Mouse (Mus musculus): Measurements from ENCODE around the gene Rptor. TPM values are rescaled to one million over a fixed set of nuclear protein-coding genes. Genes with fewer than 3 reads are reported as not detected.

The Rptor gene
- polyA plus RNA-seq, 1 experiment from 2014 or later: 11.3 TPM

- no peaks in the 10 kb centered on the region for H3K36me3 ChIP-seq (ENCODE audit: control insufficient read depth, insufficient read depth)
- no peaks in the 10 kb centered on the region for H3K9me3 ChIP-seq (ENCODE audit: control insufficient read depth, low read length)
- ATAC-seq: peak; percentile 82
- no peaks in the 10 kb centered on the region for H3K27me3 ChIP-seq (replicated peaks; ENCODE audit: control insufficient read depth, insufficient read depth, low read length)
- WGBS: 31% methylated on average over 5 of the region's 5 CpGs
- H3K4me1 ChIP-seq (replicated peaks; ENCODE audit: control insufficient read depth, insufficient read depth, low read length): peaks cover 6% of the 10 kb centered on the region; the same call in 1 of the 2 replicates
- no peak overlapping the region for H3K9ac ChIP-seq (replicated peaks; ENCODE audit: low read depth, low read length)
- H3K27ac ChIP-seq (ENCODE audit: low read length): no peak overlapping the region
- H3K4me2 ChIP-seq (ENCODE audit: low read length): no peak overlapping the region
- H3K4me3 ChIP-seq (replicated peaks; ENCODE audit: low read length): no peak overlapping the region
Observed at GRCm38 (mm10) chr11:119904621-119905286, 302.0 kb downstream of the Rptor start.

DNA sequence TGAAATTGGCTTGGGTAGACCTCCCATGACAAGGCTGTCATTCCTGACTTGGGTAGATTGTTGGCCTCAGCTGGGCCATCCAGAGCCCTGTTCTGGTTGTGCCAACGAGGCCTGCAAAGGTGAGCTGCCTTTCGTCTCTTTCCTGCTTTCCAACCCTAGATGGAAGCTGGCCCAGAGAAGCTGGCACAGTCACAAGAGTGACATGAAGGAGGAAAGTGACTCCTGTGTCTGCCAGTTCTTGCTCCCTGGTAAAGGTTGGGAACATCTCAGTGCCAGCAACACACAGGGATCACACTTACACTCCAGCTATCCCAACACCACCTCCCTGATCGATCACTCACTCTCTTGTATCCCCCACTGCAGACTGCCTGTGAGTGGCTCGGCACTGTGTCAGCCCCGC, 303.1 kb downstream of the Rptor start:
- H3K4me3 ChIP-seq (replicated peaks; ENCODE audit: low read length): no peak overlapping the region
- no peak overlapping the region for H3K4me2 ChIP-seq (ENCODE audit: low read length)
- no peaks in the 10 kb centered on the region for H3K27me3 ChIP-seq (replicated peaks; ENCODE audit: control insufficient read depth, insufficient read depth, low read length)
- H3K9me3 ChIP-seq (ENCODE audit: control insufficient read depth, low read length): no peaks in the 10 kb centered on the region
- no peak overlapping the region for H3K27ac ChIP-seq (ENCODE audit: low read length)
- peaks cover 6% of the 10 kb centered on the region; the same call in 1 of the 2 replicates for H3K4me1 ChIP-seq (replicated peaks; ENCODE audit: control insufficient read depth, insufficient read depth, low read length)
- WGBS: 75% methylated on average over 5 of the region's 5 CpGs
- no peak for ATAC-seq
- no peaks in the 10 kb centered on the region for H3K36me3 ChIP-seq (ENCODE audit: control insufficient read depth, insufficient read depth)
- no peak overlapping the region for H3K9ac ChIP-seq (replicated peaks; ENCODE audit: low read depth, low read length)

DNA sequence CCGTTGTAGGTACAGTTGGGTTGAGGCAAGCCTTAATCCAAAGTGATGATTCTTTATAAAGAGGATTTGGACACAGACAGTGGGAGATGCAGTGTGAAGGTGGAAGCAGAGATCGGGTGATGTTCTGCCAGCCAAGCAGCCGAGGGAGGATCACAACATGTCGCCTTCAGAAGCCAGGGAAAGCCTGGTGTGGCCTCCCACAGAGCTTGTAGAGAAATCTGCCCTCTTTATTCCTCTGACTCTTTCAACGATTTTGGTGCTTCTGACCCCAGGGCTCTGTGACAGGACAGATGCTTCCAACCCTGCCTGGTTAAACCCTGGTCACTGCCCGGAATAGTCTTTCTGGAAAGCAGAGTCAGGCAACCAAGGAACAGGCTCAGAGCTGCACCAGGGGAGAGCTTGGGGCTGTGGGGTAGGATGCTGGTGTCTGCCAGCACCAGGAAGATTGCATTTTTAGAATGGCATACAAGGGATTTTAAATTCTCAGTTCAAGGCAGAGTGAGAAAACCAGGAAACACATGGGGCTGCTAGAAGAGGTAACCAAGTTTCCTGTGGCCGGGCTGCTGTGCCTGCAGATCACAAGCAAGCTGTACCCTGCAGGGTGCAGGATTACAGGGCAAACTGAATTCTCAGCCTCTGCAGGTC, 304.4 kb downstream of the Rptor start:
- H3K9ac ChIP-seq (replicated peaks; ENCODE audit: low read depth, low read length): no peak overlapping the region
- H3K4me2 ChIP-seq (ENCODE audit: low read length): no peak overlapping the region
- H3K27me3 ChIP-seq (replicated peaks; ENCODE audit: control insufficient read depth, insufficient read depth, low read length): no peaks in the 10 kb centered on the region
- H3K9me3 ChIP-seq (ENCODE audit: control insufficient read depth, low read length): no peaks in the 10 kb centered on the region
- ATAC-seq: no peak
- no peak overlapping the region for H3K4me3 ChIP-seq (replicated peaks; ENCODE audit: low read length)
- WGBS: 28% methylated on average over 7 of the region's 7 CpGs
- H3K4me1 ChIP-seq (replicated peaks; ENCODE audit: control insufficient read depth, insufficient read depth, low read length): peaks cover 6% of the 10 kb centered on the region; the same call in 1 of the 2 replicates
- no peaks in the 10 kb centered on the region for H3K36me3 ChIP-seq (ENCODE audit: control insufficient read depth, insufficient read depth)
- H3K27ac ChIP-seq (ENCODE audit: low read length): no peak overlapping the region

- Histone ChIP-seq H3K36me3 (ENCODE audit: control insufficient read depth, insufficient read depth) (no peaks in the 10 kb centered on the region), H3K4me3 (replicated peaks; ENCODE audit: low read length) (no peak overlapping the region), H3K4me2 (ENCODE audit: low read length) (no peak overlapping the region), H3K4me1 (replicated peaks; ENCODE audit: control insufficient read depth, insufficient read depth, low read length) (peaks cover 8% of the 10 kb centered on the region), H3K27ac (ENCODE audit: low read length) (no peak overlapping the region), H3K27me3 (replicated peaks; ENCODE audit: control insufficient read depth, insufficient read depth, low read length) (no peaks in the 10 kb centered on the region), H3K9ac (replicated peaks; ENCODE audit: low read depth, low read length) (no peak overlapping the region), H3K9me3 (ENCODE audit: control insufficient read depth, low read length) (no peaks in the 10 kb centered on the region)
- 47% methylated on average over 7 of the region's 7 CpGs for WGBS
- ATAC-seq: no peak
Observed at GRCm38 (mm10) chr11:119907711-119908110, 305.0 kb downstream of the Rptor start.

DNA sequence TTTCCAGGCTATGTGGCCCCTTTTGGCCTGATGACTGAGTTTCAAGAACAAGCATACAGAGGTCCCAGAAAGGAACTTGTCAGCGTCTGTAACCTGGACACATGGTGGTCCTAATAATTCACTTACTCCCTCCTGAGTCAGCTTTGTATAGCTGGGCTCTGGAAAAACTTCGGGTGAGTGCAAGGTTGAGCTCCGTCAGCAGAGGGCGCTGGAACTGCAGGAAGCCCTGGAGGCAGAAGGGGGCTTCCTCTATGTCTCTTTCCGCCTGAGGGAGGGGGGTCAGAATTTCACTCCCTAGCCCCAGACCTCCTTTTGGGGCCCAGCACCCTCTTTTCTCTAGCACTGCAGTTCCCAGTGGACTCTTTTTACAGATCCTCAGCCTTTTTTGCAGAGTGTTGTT, 306.7 kb downstream of the Rptor start:
- Histone ChIP-seq H3K9me3 (ENCODE audit: control insufficient read depth, low read length) (no peaks in the 10 kb centered on the region), H3K4me1 (replicated peaks; ENCODE audit: control insufficient read depth, insufficient read depth, low read length) (peaks cover 19% of the 10 kb centered on the region), H3K27me3 (replicated peaks; ENCODE audit: control insufficient read depth, insufficient read depth, low read length) (no peaks in the 10 kb centered on the region), H3K9ac (replicated peaks; ENCODE audit: low read depth, low read length) (no peak overlapping the region), H3K4me2 (ENCODE audit: low read length) (no peak overlapping the region), H3K36me3 (ENCODE audit: control insufficient read depth, insufficient read depth) (no peaks in the 10 kb centered on the region), H3K4me3 (replicated peaks; ENCODE audit: low read length) (no peak overlapping the region), H3K27ac (ENCODE audit: low read length) (no peak overlapping the region)
- 0% methylated on average over 5 of the region's 5 CpGs for WGBS
- no peak for ATAC-seq

DNA sequence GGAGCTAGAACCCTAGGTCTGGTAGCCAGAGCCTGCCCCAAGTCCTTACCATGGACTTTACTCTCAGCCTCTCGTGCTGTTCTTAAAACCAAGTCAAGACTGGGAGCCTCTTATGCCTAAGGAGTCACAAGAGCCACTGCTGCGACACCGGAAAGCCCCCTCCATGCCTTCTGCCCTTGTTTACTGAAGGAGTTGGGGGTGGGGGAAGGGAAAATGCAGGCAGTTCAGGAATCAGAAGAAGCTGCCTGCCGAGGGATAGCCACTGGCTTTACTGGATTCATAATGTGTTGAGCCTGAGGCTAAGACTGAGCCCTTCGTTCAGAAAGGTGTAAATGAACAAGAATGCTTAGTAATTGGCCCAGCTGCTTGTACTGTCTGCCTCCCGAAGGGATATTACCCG, 310.1 kb downstream of the Rptor start:
- Histone ChIP-seq H3K27me3 (replicated peaks; ENCODE audit: control insufficient read depth, insufficient read depth, low read length) (no peaks in the 10 kb centered on the region), H3K9ac (replicated peaks; ENCODE audit: low read depth, low read length) (peak overlapping the region; percentile 93), H3K9me3 (ENCODE audit: control insufficient read depth, low read length) (no peaks in the 10 kb centered on the region), H3K4me3 (replicated peaks; ENCODE audit: low read length) (peak overlapping the region; percentile 95), H3K27ac (ENCODE audit: low read length) (peak overlapping the region; percentile 50; the same call in 1 of the 2 replicates), H3K36me3 (ENCODE audit: control insufficient read depth, insufficient read depth) (peaks cover 6% of the 10 kb centered on the region), H3K4me1 (replicated peaks; ENCODE audit: control insufficient read depth, insufficient read depth, low read length) (peaks cover 33% of the 10 kb centered on the region), H3K4me2 (ENCODE audit: low read length) (peak overlapping the region; percentile 91)
- 5% methylated on average over 7 of the region's 7 CpGs for WGBS
- ATAC-seq: no peak; the same call in 1 of the 2 replicates

DNA sequence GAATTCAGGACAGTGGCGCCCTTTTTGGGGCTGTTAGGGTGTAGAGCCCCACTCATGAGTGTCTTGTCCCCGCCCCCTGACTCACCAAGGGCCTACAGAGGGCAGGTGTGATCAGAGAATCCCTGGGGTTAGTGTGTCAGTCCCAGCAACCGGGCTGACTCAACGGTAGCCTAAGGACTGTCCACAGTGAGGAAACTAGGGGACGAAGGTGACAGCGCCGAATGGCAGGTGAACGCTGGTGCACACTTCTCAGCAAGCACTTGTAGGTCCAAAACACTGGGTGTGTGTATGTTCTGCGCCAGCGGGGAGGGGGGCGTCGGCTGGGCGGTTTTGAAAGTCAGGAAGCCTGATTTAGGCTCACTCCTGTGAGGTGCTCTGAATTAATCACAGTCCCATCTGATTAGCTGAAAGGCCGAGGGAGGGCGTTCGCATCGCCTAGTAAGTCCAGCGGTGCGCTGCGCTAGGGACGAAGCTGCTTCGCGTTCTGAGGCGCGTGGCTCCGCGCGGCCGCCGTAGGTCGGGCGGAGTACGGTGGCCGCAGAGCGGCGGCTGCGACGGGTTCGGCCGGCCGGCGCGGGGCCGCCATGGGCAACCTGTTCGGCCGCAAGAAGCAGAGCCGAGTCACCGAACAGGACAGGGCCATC, 310.7 kb downstream of the Rptor start, which contains the start of gene Chmp6:
Chmp6 (plus strand) TSS at position 151 of the 644 bp plus-strand sequence.
- ATAC-seq: peak; percentile 74
- under 1% methylated on average over 48 of the region's 48 CpGs for WGBS

GRCm38 (mm10) chr11:119913935-119914314, 311.2 kb downstream of the Rptor start:
- Histone ChIP-seq H3K4me3 (replicated peaks; ENCODE audit: low read length) (peak overlapping the region; percentile 95), H3K36me3 (ENCODE audit: control insufficient read depth, insufficient read depth) (peaks cover 9% of the 10 kb centered on the region), H3K27ac (ENCODE audit: low read length) (peak overlapping the region; percentile 58), H3K4me1 (replicated peaks; ENCODE audit: control insufficient read depth, insufficient read depth, low read length) (peaks cover 33% of the 10 kb centered on the region), H3K27me3 (replicated peaks; ENCODE audit: control insufficient read depth, insufficient read depth, low read length) (no peaks in the 10 kb centered on the region), H3K9me3 (ENCODE audit: control insufficient read depth, low read length) (no peaks in the 10 kb centered on the region), H3K9ac (replicated peaks; ENCODE audit: low read depth, low read length) (peak overlapping the region; percentile 93), H3K4me2 (ENCODE audit: low read length) (peak overlapping the region; percentile 91)
- WGBS: under 1% methylated on average over 25 of the region's 26 CpGs
- ATAC-seq: no peak; the same call in 1 of the 2 replicates

More for the DNA sequence above, 310.7 kb downstream of the Rptor start, which contains the start of gene Chmp6:
- H3K27me3 ChIP-seq (replicated peaks; ENCODE audit: control insufficient read depth, insufficient read depth, low read length): no peaks in the 10 kb centered on the region
- H3K4me1 ChIP-seq (replicated peaks; ENCODE audit: control insufficient read depth, insufficient read depth, low read length): peaks cover 33% of the 10 kb centered on the region
- H3K36me3 ChIP-seq (ENCODE audit: control insufficient read depth, insufficient read depth): peaks cover 9% of the 10 kb centered on the region
- H3K4me2 ChIP-seq (ENCODE audit: low read length): peak within 1 kb of the TSS; percentile 91
- H3K9me3 ChIP-seq (ENCODE audit: control insufficient read depth, low read length): no peaks in the 10 kb centered on the region
- H3K27ac ChIP-seq (ENCODE audit: low read length): peak within 1 kb of the TSS; percentile 58
- peak within 1 kb of the TSS; percentile 93 for H3K9ac ChIP-seq (replicated peaks; ENCODE audit: low read depth, low read length)
- H3K4me3 ChIP-seq (replicated peaks; ENCODE audit: low read length): peak within 1 kb of the TSS; percentile 95

GRCm38 (mm10) chr11:119914381-119914780, 311.7 kb downstream of the Rptor start:
- Histone ChIP-seq H3K4me2 (ENCODE audit: low read length) (peak overlapping the region; percentile 91), H3K4me3 (replicated peaks; ENCODE audit: low read length) (peak overlapping the region; percentile 95), H3K9me3 (ENCODE audit: control insufficient read depth, low read length) (no peaks in the 10 kb centered on the region), H3K4me1 (replicated peaks; ENCODE audit: control insufficient read depth, insufficient read depth, low read length) (peaks cover 33% of the 10 kb centered on the region), H3K27me3 (replicated peaks; ENCODE audit: control insufficient read depth, insufficient read depth, low read length) (no peaks in the 10 kb centered on the region), H3K9ac (replicated peaks; ENCODE audit: low read depth, low read length) (peak overlapping the region; percentile 93), H3K36me3 (ENCODE audit: control insufficient read depth, insufficient read depth) (peaks cover 9% of the 10 kb centered on the region), H3K27ac (ENCODE audit: low read length) (no peak overlapping the region)
- ATAC-seq: no peak
- 25% methylated on average over 4 of the region's 4 CpGs for WGBS
